Mouse (Mus musculus): ENCODE results near the gene Sgpl1.

- TF ChIP-seq POLR2A (IDR thresholded peaks at IDR 0.05; ENCODE audit: control insufficient read depth, low read depth, low read length) (no peak), CTCF (IDR thresholded peaks at IDR 0.05; ENCODE audit: control insufficient read depth, insufficient read depth, insufficient replicate concordance, low read depth, low read length) (no peak)
These were observed 18.7 kb downstream of the Sgpl1 start for GRCm38 (mm10) chr10:61128701-61129365.

Measured in testis, adult 2 months (tissue).